Mouse (Mus musculus): Measurements from ENCODE around the gene Man2b1.

Gene Man2b1

GRCm38 (mm10) chr8:85083108-85083813, at the start of gene Man2b1:
Gene Man2b1 (plus strand): TSS chr8:85083270.
- DNase-seq (ENCODE audit: low spot score in 2 of 2), result peak; percentile 85 to 88

- no peak for DNase-seq (ENCODE audit: low spot score in 2 of 2)
These were observed 49.2 kb upstream of the Man2b1 start for GRCm38 (mm10) chr8:85033867-85034266.

GRCm38 (mm10) chr8:85034764-85035163, 48.3 kb upstream of the Man2b1 start:
- DNase-seq (ENCODE audit: low spot score in 2 of 2), result peak in 1 of 2 experiments; percentile 37

GRCm38 (mm10) chr8:85035165-85035727, 47.8 kb upstream of the Man2b1 start:
- no peak for DNase-seq (ENCODE audit: low spot score in 2 of 2)

GRCm38 (mm10) chr8:85035728-85036310, 47.3 kb upstream of the Man2b1 start:
- DNase-seq (ENCODE audit: low spot score in 2 of 2), result no peak

- no peak for DNase-seq (ENCODE audit: low spot score in 2 of 2)
These were observed 46.7 kb upstream of the Man2b1 start for GRCm38 (mm10) chr8:85036381-85036717.

GRCm38 (mm10) chr8:85036718-85037365, 46.2 kb upstream of the Man2b1 start, which contains the start of gene Tnpo2:
Gene Tnpo2 (plus strand): TSS chr8:85036915.
- peak; percentile 87 to 94 for DNase-seq (ENCODE audit: low spot score in 2 of 2)

- no peak for DNase-seq (ENCODE audit: low spot score in 2 of 2)
These were observed 45.7 kb upstream of the Man2b1 start for GRCm38 (mm10) chr8:85037366-85037680.

GRCm38 (mm10) chr8:85037681-85038531, 45.2 kb upstream of the Man2b1 start:
- DNase-seq (ENCODE audit: low spot score in 2 of 2), result peak; percentile 53 to 59

GRCm38 (mm10) chr8:85043619-85044018, 39.5 kb upstream of the Man2b1 start:
- DNase-seq (ENCODE audit: low spot score in 2 of 2), result no peak

- DNase-seq (ENCODE audit: low spot score in 2 of 2), result no peak
These were observed 25.7 kb upstream of the Man2b1 start for GRCm38 (mm10) chr8:85057367-85057766.

- peak; percentile 92 to 93 for DNase-seq (ENCODE audit: low spot score in 2 of 2)
These were observed 23.0 kb upstream of the Man2b1 start, which contains the start of gene Fbxw9 for GRCm38 (mm10) chr8:85059879-85060616. Gene Fbxw9 (plus strand): TSS chr8:85060055.

GRCm38 (mm10) chr8:85062603-85063002, 20.5 kb upstream of the Man2b1 start:
- DNase-seq (ENCODE audit: low spot score in 2 of 2), result no peak

- DNase-seq (ENCODE audit: low spot score in 2 of 2), result no peak
These were observed 17.9 kb upstream of the Man2b1 start for GRCm38 (mm10) chr8:85065213-85065612.

GRCm38 (mm10) chr8:85067155-85067554, 15.9 kb upstream of the Man2b1 start:
- no peak for DNase-seq (ENCODE audit: low spot score in 2 of 2)

- no peak for DNase-seq (ENCODE audit: low spot score in 2 of 2)
These were observed 15.1 kb upstream of the Man2b1 start, which contains the start of gene Gm5741 for GRCm38 (mm10) chr8:85067982-85068381. Gene Gm5741 (minus strand): TSS chr8:85067982.

- no peak for DNase-seq (ENCODE audit: low spot score in 2 of 2)
These were observed 12.0 kb upstream of the Man2b1 start for GRCm38 (mm10) chr8:85071041-85071440.

- peak; percentile 89 to 94 for DNase-seq (ENCODE audit: low spot score in 2 of 2)
These were observed 11.4 kb upstream of the Man2b1 start, which contains the start of gene Dhps for GRCm38 (mm10) chr8:85071514-85072281. Gene Dhps (plus strand): TSS chr8:85071757.

GRCm38 (mm10) chr8:85072364-85072929, 10.6 kb upstream of the Man2b1 start:
- no peak for DNase-seq (ENCODE audit: low spot score in 2 of 2)
